Mouse (Mus musculus): ENCODE results near the gene Magi2.

The Magi2 gene

DNA sequence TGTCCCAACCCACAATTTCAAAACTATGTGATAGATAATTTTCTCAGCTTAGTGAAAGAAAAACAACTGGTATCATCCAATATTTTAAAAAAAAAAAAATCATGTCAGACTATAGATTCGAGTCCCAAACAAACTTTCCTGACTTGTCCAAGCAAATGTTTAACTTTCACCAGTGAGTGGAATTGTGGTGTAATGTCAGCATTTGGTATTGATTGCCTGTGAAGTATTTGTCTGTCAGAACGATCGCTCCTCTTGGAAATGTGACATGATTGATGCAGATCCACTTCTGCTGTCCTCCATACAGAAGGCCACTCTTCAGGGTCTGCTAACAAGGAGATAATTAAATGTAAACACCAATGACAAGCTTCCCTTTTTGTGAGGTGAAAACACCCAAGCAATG lies 1362.9 kb downstream of the Magi2 start:
- in situ Hi-C loops (cut with MseI, MboI), result no loop called here

DNA sequence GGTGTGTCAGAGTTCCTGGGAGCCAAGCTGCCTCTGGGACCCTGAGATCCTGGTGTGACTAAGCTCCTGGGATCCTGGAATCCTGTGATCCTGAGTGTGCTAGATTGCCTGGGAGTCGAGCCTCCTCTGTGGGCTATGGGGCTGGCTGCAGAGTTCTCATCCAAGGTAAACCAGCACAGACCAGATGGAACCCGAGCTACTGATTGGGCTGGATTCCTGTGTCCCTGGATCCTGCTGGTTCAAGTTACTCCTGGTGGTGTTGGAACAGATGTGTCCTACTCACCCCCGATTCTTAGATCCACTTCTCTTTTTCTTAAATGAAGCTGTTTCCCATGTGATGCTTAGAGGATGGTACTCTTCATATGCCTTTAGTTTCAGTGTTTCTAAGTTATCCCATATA lies 1371.4 kb downstream of the Magi2 start:
- in situ Hi-C loops (cut with MseI, MboI), result no loop called here

DNA sequence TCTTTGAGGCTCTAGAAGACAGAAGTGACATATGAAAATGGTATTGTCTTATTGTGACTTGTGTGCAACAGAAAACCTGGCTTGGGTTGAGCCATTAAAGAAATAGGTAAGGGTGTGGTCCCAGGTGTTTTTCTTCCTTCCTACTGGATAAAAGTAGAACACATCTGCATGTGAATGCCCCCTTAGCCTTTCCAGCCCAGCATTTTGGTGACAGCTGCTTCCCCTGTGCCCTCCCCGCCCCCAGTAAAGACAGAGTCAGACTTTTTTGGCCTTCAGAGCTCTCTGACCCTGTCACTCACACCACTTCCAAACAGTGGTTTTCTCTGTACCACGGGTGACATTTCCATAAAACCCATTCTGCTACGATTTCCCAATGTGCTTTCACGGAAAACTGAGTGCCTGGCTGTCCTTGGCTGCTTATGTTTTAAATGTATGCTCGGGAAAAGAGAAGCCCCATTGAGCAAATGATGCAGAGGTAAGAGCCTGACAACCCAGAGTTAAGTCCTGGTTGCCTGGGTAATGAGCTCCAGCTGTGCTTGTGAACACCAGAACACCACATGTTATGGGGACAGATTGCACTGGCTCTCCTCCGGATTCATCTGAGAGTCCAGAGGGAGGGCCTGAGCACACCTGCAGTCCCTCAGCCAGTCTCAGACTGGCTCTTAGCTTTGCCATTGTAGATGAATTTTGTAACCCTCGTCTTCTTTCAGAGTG lies 1377.1 kb downstream of the Magi2 start:
- in situ Hi-C loops (cut with MseI, MboI), result no loop called here

DNA sequence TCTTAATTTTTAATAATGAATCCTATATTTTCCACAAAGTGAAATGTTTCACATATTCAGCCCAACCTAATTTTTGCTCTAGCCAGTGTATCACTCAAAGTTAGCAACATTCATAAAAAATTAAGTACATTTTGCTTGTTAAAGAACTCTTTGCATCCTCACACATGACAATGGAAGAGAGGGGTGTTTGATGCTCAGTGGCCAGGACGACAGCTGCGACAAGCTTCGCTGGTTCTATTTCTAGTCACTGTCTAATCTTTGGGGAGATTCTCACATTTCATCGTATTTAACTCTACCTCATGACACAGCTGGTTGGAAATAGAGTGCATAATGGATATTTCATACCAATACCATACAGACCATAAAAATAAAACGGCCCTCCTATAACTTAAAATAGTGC lies 1379.7 kb downstream of the Magi2 start:
- in situ Hi-C loops (cut with MseI, MboI), result no loop called here

DNA sequence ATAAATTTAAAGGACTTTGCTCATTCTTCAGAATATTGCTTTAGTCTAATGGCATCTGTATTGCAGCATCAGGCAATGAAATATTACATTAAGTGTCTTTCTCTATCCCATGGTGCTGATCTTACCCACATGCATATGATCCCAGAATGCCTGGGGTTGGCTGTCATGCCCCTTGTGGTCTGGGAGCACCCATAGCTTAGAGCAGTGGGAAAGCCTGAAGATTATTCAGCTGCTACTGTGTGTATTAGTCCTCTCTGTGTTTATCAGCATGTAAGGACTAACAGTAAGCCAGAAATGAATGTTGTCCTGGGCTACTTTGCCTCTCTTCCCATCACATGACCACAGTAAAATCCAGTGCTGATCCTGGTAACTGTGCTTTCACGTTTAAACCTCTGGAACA lies 1380.7 kb downstream of the Magi2 start:
- in situ Hi-C loops (cut with MseI, MboI), result no loop called here

DNA sequence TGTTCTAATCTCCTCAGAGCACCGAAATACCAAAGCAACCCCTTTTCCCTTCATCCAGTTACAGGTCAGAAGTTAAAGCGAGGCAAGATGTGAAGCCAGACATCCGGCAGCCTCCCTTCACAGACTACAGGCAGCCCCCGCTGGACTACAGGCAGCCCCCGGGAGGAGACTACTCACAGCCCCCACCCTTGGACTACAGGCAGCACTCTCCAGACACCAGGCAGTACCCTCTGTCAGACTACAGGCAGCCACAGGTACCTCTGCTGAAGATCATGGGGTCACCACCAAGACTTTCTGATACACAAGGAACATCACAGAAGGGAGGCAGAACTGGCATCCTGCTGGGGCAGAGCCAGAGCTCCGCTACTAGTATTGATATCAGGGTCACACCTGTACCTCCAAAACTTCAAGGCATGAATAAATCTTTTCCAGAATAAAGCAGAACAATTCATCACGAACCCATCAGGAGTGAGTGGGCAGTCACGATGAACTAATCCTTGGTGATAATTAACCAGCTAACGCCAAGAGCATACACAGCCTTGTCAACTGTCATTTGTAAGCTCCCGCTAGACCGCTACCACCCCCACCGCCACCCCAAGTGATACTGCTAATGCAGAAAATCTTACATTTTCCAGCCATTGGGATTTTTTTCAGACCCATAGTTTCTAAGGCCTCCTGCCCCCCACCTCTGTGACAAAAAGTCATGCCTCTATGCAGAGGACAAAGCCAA lies 1382.5 kb downstream of the Magi2 start:
- in situ Hi-C loops (cut with MseI, MboI), result no loop called here

DNA sequence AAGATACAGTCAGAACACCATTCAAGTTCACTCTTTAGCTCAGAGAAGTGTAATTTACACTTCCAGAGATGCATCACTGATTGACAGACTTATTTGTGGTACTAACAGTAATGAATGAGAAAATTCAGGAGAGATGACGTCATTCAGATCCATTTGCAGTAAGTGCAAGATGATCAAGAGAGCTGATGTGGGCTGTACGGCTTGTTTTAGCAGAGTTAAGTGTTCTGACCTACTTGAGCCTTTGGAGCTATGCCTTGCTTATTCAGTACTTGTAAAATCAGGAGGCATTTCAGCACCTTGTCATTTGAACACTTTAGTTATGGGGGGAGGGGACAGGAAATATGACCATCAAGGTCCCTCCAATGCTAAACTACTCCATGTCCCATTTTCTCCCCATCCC lies 1383.8 kb downstream of the Magi2 start:
- in situ Hi-C loops (cut with MseI, MboI), result no loop called here

DNA sequence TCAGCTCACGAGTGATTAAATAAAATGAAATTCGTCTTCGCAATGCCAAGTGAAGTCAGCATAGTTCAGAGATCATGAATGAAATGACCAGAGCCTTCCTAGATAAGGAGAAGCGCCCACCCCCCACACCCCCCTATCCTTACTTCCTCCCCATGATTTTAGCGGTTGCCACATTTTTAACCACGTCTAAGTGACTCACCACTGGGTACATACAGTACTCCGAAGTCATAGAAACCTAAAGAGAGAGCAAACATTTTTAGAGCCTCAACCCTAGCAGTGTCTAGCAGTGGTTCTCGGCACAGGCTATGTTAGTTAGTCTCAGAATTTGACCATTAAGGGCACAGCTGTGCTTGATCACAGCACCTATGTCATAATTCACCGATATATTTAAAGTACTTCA lies 1385.8 kb downstream of the Magi2 start:
- in situ Hi-C loops (cut with MseI, MboI), result no loop called here

DNA sequence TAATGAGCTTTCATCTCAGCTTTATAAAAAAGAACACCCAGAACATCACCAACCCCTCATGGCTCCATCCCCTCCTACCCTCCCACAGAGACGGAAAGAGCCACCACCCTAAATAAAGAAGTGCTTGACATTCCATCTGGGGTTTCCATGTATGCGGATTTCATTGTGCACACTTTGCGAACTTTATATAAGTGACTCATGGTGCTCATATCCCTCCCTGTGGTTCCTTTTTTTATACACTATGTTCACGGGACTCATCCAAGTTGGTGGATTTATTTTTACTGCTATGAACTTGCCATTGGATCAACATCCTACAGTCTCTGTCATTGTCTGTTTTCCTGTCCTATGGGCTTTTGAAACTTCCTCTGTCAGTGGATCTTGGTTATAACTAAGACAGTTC lies 1388.1 kb downstream of the Magi2 start:
- in situ Hi-C loops (cut with MseI, MboI), result no loop called here

DNA sequence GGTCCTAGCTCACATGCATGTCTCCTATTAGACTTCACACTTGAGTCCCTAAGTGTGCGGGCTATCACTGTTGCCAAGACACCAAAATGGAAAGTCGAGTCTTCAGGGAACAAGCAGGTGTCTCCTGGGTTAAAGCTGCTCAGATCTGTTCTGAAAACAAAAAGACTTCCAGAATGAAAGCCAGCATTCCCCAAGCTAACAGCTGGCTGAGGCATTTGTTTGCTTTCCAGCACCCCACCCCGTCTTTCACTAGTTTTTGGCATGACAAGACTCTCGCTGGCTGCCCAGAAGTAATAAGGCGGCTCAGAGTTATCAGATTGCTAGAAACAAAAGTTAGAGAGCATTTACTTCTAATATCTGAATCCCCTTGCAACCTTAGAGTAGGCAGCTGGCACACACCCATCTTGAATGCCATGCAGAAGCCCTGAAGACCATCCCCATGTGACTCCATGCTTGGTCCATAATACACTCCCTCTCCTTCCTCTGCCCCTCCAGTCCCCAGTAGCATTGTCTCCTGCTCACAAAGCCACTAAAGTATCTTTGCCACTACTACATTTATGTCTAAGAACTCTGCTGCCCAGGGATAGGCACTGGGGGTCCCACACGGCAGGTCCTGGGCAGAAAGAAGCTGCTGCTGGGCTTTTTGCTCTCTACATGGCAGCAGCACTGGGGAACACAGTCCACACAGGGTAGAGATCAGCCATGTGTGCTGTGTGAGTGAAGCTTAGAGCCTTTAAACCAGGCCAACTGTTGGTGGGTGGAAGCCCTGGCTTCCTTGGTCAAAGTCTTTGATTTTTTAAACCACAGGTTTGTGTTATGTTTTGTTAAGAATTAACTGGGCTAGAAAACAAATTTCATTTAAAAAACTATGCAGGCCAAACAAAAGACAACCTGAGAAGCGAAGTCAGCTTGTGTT lies 1394.0 kb downstream of the Magi2 start:
- in situ Hi-C loops (cut with MseI, MboI), result no loop called here

DNA sequence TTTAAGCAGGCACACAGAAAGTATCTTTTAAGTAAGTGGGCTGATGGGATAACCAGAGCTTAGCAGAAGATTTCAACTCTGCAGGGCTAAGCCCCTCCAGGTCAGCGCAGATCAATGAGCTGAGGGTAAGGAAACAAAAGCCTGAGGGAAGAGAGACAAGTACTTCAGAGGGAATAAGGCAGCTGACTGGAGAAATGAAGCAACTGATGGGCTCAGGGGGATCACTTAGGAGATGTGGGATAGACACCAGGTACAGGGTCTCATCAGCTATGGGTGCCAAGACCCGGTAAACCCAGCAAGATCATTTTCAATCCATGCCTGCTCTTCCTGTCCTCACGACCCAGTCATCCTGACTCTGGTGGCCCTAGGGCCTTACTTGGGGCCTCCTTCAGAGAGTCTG lies 1395.6 kb downstream of the Magi2 start:
- in situ Hi-C loops (cut with MseI, MboI), result no loop called here

DNA sequence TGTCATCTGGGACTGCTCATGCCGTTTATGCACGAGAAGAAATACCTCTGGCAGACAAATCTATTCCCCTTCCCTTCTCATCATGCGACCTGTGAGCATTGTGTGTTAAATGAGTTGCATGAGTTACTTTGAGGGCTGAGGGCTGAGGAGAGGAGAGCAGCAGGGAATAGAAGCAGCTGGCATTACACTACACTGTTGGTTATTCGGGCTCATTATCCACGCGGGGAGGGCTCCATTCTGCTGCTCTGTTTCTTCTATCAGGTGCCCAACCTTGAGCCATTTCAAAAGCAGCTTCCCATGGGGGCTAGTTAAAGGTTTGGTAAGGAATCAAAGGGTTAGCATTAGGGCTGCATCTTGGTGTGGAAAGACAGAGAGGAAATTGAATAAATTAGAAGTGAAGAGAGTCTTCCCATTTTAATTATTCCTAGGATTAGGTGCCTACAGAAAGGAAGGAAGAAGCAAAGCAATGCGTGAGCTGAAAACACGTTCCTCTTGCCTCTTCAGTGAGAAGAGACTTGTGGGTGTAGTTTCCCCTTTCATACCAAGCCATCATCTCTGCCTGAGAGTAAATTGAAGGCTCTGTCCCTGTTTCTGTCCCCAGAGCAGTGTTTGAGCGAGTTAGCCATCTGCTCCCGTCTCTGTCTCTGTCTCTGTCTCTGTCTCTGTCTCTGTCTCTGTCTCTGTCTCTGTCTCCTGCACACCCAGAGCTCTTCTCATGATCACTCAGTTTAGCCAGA lies 1396.2 kb downstream of the Magi2 start:
- in situ Hi-C loops (cut with MseI, MboI), result no loop called here

DNA sequence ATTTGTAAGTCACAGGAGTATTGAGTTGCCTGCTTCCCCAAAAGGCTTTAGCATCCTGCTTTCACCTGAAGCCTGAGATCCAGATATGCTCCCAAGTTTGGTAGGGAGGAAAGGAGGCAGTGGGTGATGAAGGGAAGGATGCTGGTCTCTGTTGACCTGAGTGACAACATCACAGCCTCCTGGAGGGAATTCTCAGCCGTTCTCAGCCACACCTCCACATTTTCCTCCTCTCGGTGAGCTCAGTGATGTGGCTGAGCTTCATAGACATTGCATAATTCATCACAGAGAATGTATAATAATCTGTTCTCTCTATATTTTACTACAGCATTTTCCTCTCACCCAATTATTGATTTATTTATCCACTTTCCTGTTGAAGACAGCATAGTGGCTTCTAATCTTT lies 1398.3 kb downstream of the Magi2 start:
- in situ Hi-C loops (cut with MseI, MboI), result no loop called here

DNA sequence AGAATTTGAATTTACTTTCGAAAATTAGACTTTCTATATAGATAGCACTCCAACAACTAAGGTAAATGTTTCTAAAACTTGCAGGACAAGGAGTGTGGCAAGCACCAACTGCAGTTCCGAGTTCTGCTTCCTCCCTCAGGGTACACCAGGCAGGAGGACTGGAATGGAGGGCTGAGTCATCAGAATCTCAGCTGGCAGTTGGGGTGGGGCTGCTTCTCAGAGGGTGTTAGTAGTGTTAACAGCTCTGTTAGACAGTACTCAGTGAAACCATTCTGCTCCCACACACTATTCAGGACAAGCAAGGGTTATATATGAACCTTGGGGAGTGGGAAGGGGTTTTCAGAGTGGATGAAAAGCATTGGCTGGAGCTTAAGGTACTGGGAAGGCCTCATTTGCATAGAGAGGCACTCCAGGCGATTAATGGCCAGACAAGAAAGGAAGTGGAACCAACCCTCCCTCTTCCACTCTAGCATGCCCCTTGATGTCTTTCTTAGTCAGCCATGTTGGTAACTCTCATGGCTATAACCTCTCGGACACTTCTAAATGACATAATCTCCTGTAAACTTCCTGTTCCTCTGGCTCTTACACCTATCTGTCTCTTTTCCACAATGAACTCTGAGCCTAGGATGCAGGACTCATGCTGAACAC lies 1402.2 kb downstream of the Magi2 start:
- in situ Hi-C loops (cut with MseI, MboI), result no loop called here

DNA sequence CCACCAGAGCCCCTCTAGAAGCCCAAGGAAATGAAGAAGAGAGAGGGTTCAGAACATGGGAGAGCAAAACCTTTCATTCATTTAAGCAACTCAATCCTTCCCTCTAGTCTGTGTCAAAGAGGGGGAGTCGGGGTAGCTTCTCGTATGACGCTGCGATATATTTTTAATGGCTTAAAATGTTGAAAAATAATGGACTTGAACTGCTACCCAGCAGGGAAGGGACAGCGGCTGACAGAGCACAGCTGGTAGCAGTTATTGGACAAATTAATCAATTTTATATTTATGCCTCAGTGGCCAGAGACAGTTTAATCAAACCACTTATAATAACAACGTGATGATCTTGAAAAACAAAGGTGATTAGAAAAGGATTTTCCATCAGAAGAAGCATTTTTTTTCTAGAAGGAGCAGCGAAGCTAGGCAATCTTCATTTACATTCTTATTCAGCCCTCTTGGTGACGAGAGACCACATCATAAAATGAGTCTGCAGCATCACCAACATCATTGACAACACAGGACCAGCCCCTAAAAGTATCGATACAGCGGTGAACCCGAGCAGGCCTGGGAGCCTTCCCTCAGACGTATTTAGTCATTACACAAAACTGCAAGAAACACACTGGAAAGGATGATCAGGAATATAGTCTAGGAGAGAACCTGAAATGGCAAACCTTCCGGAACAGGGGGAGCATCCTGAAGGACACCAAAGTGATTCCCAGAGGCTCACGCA lies 1407.4 kb downstream of the Magi2 start:
- in situ Hi-C loops (cut with MseI, MboI), result no loop called here

DNA sequence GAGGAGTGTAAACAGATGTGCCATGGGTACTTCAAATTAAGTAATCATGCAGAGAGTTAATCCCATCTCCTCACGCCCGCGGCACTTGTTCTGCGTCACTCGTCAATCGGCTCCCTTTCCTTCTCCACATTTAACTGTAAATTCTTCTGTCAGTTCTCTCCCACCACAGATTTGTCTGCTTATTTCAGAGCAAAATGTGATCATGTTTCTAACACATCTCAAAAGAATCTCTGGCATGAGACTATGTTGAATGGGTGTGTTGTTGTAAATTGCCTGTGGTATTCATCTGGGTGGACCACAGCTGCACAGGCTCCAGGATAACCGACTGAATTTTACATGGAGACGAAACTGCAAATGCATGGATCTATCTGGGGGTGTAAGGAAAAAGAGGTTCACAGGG lies 1408.0 kb downstream of the Magi2 start:
- in situ Hi-C loops (cut with MseI, MboI), result no loop called here

DNA sequence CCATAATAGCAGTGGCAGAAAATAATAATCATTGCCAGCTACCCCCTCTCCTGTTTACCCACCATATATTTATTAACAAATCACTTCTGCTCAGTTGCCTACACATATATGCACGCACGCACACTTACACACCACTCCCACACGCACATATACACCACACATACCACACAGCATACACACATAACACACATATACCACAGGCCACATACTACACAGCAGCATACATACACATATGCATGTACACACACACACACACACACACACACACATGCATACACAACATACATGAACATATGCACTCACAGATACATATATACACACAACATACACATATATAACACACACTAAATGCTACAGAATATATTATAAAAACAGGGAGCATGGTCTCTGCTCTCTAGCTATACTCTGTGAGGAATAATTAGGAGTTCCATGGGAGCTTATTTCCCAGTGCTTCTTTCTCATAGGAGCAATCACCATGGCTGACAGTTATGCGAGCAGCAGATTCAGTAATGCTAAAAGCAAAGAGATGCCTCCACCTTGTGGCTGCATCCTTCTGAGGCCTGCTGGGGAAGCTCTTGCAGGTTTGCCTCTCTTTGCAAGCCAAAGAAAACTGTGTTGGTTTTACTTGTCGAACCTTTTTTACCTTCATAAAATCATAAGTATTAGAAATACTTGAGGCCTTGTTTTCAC lies 1410.6 kb downstream of the Magi2 start:
- in situ Hi-C loops (cut with MseI, MboI), result no loop called here

DNA sequence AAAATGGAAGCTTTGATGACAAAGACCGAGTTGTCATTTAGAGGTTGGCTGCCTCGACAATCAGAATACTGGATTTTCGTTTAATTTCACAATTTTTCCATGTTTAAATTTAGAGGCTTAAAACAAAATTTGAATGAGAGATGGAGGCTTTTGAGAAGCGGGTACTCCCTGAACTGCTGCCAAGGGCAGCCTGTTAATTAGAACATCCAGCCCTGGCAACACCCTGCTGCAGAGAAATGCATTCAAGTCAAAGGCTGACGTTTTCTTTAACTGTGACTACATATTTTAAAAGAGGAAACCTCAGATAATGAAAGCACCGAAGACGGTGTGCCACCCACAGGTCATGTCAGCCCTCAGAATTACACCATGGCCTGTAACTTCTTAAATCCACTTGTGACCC lies 1415.4 kb downstream of the Magi2 start:
- in situ Hi-C loops (cut with MseI, MboI), result no loop called here

DNA sequence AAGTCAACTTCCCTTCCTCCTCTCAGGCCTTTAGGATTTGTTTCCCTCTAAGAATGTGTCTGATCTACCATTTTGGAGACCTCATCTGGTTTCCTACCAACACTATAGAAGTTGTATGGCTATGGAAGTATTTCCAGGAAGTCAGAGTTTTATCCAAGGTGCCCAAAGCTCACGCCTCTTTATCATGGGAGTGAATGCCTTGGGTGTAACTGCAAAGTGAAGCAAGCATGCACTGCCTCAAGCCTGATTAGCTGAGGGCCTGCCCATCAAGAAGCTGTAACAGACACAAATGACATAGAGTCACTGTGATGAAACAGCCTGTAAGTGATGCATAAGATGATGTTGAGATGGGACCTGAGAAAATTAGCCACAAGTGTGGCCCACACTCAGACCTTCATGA lies 1416.9 kb downstream of the Magi2 start:
- in situ Hi-C loops (cut with MseI, MboI), result no loop called here

DNA sequence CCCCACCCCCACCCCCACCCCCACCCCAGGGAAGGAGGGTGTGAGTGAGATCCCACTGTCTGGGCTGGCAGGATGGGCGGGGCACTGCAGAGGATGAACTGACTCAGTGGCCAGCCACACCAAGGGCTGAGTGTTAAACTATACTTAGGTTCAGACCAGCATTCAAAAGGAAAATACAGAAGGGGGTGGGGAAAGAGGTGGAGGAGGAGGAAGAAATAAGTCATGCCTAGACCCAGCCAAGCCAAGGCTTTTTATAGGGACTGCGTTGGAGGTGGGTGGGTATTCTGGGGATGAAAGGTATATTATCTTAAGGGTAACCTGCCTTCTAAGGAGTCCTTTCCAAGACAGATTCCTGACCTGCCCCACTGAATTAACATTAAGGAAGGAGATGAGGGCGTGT lies 1420.1 kb downstream of the Magi2 start:
- in situ Hi-C loops (cut with MseI, MboI), result no loop called here
